Mouse (Mus musculus) cortical plate, adult 2 months (tissue): Measurements from ENCODE around the gene Cadps2.

Source experiments
- CTCF ChIP-seq: fragments of 200-500 bp; IDR thresholded peaks from 2 replicates; pipeline ENCODE4 v1.5.1; 2011; ENCODE audit warnings: mild to moderate bottlenecking, control low read depth, low read length; ENCODE audit not compliant: insufficient read depth; ENCODE audit errors: extremely low read depth
- POLR2A ChIP-seq: fragments of 200-500 bp; IDR thresholded peaks from 2 replicates; pipeline ENCODE4 v1.6.1; 2011; ENCODE audit warnings: mild to moderate bottlenecking, low read length, control low read depth; ENCODE audit not compliant: insufficient read depth; ENCODE audit errors: extremely low read depth

- no peak for TF ChIP-seq CTCF
- TF ChIP-seq POLR2A: no peak
Measured at GRCm38 (mm10) chr6:23467885-23468284, 371.3 kb downstream of the Cadps2 start.
